Mouse (Mus musculus) retina, postnatal 7 days (tissue): ENCODE measurements at regions not wholly inside any gene's neighbourhood (a gene's known extent, or its start where the extent isn't known, plus 50 kb on each side); places are given as distances from the start of the nearest gene placed in this dataset.

ENCODE experiments used
- DNase-seq: peaks from one replicate; pipeline ENCODE4 v3.0.0-alpha.2; 2012; ENCODE audit warnings: low read depth, low spot score

DNA sequence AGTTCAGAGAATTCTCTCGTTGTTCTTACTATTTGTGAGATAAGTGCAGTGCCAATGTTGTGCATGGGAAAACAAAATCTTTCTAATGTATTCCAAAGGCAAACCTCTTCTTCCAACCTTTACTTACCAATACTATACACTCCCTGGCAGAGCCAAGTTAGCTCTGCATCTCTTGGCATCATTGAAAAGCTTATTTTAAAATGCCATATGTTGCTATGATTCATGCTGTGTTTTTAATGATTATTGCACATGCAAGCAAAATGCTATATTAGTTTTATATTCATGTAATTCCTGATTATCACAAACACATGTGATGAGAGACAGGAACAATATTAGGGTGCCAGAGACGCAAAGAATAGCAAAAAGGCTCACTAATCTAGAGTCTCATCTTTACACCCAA, 64.3 kb upstream of the Pard3b start:
- DNase-seq = no peak

DNA sequence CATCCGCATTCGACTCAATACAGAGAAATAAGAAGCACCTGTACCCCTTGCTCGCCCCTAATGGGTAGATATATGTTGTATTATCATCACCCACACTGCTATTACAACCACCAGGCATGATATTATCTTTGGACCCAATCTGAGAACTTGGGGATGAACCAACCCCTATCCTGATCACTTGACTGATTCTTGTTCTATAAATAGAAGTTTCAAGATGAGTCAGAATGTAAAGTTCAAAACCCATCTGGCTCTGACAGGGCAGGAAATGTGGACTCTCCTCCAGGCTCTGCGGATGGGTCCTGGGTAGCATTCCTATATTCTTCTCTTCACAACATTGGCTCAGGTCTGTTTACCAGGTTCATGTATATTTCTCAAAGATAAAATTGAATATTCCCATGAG, 61.9 kb upstream of the Pard3b start:
- no peak for DNase-seq

DNA sequence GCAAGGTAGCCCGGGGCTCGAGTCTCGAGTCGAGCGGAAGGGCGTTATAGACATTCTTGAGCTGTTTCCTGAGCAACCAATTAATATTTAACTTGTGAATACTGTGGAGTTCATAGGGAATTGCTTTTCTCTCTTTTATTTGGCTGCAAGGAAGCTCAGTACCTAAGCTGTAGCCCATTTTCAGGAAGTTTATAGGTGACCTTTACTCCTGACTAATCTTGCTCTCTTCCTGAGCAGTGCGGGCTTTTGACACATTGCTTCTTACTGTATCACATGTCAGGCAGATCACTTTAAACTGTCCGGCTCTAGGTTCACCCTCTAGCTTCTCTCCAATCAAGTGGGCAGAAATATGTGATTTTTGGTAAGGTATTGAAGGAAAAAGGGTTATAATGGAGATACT, 51.4 kb upstream of the Pard3b start:
- no peak for DNase-seq
